Mouse (Mus musculus): ENCODE results near the gene Pou6f1.
"Not testable (repeated sequence)": the region's sequence is repeated elsewhere in the genome, so short reads cannot be mapped to it uniquely, and the experiment has no call there.

The Pou6f1 gene

DNA sequence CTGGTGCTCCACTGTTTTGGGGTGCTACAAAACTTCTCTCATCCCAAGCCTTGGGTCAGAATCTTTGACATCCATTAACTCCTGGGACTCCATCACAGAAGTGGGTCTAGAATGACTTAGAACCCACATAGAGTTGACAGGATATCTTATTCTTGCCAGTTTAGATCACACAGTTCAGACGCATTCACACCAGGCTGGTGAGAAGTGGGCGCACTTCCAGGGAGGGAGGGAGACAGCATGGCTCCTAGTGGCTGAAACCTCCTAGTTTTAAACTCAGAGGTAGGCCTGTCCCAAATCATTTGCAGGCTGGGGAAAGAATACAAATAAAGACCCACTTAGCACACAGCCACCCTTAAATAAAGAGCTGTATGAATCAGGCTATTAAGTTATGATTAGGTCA is 25.4 kb downstream of the Pou6f1 start:
- DNase-seq = no peak

DNA sequence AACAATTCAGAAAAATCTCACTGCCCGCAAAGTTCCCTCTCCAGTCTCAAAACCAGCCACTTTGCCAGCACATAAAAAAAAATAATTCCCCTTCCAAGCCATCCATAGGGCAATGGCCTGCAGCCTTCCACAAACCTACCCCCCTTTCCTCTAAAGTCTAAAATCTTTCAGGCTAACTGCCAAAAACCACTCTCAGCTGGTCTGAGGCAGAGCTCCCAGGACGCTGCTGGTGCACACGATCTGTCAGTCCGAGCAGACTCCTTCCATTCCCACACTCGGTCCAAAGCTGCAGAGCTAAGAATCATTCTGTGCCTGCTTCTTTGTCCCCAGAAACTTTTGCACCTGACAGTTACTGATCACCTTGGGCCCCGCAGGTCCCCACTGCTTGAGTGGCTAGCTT is 25.8 kb downstream of the Pou6f1 start:
- DNase-seq = peak; percentile 57

- DNase-seq = no peak
Measured at GRCm38 (mm10) chr15:100569239-100569638, 30.5 kb downstream of the Pou6f1 start.

DNA sequence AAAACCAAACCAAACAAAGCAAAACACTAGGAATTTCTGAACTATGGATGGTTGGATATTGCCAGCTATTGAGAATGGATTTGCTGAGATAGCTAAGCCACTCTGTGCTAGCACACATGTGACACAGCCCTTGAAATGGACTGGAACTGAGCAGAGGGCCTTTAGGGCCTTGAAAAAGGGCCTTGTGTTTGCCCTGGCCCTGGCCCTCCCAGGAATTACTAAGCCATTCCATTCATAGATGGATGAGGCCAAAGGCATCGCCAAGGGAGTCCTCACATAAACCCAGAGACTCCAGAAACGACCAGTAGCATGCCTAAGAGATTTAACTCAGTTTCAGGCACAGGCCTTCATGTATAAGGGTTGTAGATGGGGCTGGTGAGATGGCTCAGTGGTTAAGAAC is 33.3 kb downstream of the Pou6f1 start:
- DNase-seq = no peak

GRCm38 (mm10) chr15:100557705-100558433 is 41.9 kb downstream of the Pou6f1 start:
- DNase-seq = no peak

GRCm38 (mm10) chr15:100556378-100556777 is 43.4 kb downstream of the Pou6f1 start:
- DNase-seq = no peak

DNA sequence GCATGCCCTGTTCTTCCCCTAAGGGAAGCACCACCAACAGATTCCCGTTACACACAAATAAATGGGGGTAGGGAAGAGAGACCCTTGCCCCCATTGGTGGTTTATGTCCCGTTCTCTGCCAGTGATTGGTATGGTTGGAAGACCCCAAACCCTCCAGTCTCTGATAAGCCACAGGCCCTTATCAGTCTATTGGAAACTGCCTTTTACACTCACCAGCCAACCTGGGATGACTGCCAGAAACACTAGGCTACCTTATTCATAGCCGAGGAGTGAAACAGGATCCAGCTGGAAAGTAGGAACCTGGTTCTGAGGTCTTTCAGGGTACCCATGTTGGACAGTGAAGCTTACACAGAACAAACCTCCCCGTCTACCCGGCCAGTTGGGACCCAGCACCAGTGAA is 43.8 kb downstream of the Pou6f1 start:
- no peak for DNase-seq

DNA sequence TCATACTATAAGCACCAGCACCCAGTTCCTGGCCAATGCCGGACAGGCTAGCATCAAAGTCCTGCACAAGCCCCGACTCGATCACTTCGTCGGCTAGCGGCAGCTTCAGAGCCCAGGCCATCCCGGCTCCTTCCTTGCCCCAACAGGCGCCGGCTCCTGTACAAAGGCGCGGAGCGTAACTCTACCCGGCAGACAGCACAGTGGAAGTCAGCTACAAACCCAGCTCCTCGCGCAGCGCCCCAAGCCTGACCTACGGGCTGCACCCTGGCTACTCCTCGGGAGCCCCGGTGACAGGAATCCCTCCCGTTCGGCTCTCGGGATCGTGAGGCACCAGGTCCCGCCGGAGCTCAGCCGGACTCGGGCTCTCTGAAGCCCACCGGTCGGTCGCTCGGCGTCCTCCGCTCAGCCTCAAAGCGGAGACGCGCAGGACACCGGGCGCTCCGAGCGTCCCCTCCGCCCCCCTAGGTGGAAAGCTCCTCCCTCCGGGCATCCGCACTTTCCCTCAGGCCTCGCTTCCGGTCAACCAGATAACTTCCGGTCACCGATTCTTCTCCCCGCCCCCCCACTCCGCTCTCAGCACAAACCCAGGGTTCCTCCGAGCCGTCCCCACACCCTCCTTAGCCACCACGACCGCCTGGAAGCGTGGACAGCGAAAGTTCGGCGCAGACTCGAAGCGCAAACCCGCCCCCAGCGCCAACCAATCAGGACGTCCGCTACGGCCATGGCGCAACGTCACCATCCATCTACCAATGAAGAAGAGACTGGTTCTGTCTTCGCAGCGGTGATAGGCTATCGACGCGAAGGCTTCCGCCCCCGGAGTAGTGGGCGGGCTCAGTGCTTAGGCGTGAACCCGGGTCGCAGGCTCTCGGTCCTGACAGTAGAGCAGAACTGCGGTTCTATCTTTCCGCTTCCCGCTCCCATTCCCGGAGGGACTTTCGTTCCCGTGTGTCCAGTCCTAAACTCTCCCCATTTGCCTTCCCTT is 48.2 kb downstream of the Pou6f1 start, which contains the start of gene Tfcp2:
Tfcp2 (minus strand) TSS at position 683 of the 982 bp plus-strand sequence.
- peak; percentile 100 for DNase-seq

DNA sequence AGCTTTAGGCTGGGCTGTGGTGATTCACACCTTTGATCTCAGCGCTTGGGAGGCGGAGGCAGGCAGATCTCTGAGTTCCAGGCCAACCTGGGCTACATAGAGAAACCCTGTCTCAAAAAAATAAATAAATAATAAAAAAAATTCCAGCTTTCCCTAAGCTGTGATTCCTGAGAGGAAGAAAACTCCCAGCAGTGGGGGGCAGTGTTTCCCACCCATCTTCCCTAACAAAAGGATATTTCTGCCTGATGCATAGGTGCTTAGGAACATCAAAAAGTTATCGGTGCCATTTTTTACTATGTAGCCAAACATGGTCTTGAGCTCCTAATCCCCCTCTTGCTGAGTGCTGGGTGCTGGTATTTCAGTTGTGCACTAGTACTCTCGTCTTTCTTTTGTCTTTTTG is 49.5 kb downstream of the Pou6f1 start:
- peak; percentile 32 for DNase-seq

- DNase-seq = not testable (repeated sequence)
Measured at GRCm38 (mm10) chr15:100543651-100544030, 56.1 kb downstream of the Pou6f1 start.

GRCm38 (mm10) chr15:100542876-100543650 is 56.7 kb downstream of the Pou6f1 start:
- not testable (repeated sequence) for DNase-seq

DNA sequence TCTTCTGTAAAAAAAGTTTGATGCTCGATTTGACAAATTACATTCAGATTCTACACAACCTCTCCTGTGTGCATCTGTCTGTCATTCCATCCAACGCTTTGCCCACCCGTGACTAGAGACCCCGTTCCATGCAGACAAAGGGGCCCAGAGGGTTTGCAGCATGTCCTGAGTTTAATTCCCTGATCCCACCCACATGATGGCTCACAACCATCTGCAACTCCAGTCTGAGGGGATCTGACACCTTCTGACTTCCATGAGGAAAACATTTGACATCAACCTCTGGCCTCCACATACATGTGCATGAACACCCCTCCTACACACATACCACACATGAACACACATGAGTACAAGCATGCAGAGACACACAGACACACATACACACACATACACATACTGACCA is 58.4 kb downstream of the Pou6f1 start:
- no peak for DNase-seq

DNA sequence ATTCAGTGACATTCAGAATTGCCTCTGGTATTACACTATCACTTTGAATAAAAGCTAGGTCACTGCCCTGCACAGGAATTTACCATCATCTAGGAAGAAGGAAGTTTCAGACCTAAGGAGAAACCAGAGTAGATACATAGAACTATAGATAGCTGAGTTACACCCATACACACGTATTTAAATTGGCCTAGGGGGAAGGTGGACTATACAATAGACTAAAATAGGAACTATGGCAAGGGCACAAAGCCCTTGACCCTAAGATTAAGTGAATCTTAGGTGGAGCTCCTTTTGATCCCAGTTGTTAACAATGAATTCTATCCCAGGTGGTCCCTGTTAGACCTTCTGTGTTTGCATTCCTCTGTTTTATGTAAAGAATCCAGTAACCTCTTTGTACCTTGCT is 58.8 kb downstream of the Pou6f1 start:
- not testable (repeated sequence) for DNase-seq

DNA sequence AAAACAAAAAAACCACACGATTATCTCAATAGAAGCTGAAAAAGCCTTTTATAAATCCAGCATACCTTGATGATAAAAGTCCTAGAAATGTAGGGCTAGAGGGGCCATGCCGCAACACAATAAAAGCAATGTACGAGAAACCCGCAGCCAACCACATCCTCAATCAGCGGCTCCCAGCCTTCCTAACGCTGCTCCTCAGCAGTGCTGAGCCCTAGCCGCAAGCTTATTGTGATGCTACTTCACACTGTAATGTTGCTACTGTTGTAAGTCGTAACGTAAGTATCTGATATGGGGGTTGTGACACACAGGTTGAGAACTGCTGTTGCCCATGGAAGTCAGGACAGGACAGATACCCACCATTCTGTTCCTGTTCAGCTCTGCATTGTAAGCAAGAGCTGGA is 60.4 kb downstream of the Pou6f1 start:
- no peak for DNase-seq

DNA sequence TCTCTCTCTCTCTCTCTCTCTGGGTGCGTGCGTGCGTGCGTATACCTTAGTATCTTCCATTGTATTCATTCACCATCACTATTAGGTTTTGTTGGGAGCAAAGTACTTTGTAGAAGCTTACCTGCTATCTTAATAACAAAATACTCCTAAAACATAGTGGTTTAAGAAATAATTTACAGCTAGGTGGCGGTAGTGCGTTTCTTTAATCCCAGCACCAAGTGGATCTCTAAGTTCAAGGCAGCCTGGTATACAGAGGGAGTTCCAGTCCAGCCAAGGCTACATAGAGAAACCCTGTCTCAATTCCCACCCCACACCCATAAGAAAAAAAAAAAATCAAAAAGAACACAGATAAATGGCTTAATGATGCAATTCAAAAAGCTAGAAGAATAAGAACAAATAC is 61.9 kb downstream of the Pou6f1 start:
- no peak for DNase-seq

- no peak for DNase-seq
Measured at GRCm38 (mm10) chr15:100527900-100528299, 71.9 kb downstream of the Pou6f1 start.

DNA sequence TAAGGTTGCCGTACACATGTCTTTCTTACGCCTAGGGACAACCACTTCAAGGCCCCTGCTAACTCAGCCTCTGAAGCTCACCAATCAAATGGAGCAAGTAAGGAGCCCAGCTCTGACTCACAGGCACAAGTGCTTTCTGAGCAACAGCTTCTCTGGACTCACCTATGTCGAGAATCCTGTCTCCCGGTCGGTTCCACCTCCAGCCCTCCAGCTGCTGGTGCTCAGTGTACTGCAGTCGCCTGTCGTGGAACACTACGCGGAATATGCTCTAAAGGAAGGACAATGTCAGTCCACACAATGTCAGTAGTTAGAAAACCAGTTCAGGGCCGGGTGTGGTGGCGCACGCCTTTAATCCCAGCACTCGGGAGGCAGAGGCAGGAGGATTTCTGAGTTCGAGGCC is 74.4 kb downstream of the Pou6f1 start:
- no peak for DNase-seq
